Mouse (Mus musculus) neural tube, embryonic 10.5 days (tissue): ENCODE data around the gene Timp4.
"Not testable (repeated sequence)": the region's sequence is repeated elsewhere in the genome, so short reads cannot be mapped to it uniquely, and the experiment has no call there.

Experiments
- DNase-seq: peaks from one replicate; pipeline ENCODE4 v3.0.0-alpha.2; 2017; ENCODE audit warnings: low spot score; ENCODE audit errors: extremely low spot score

Timp4 gene

GRCm38 (mm10) chr6:115255171-115255570 lies 3.2 kb upstream of the Timp4 start:
- DNase-seq = no peak

- peak; percentile 20 for DNase-seq
Measured at GRCm38 (mm10) chr6:115251531-115251985, 447 bp downstream of the Timp4 start.

DNA sequence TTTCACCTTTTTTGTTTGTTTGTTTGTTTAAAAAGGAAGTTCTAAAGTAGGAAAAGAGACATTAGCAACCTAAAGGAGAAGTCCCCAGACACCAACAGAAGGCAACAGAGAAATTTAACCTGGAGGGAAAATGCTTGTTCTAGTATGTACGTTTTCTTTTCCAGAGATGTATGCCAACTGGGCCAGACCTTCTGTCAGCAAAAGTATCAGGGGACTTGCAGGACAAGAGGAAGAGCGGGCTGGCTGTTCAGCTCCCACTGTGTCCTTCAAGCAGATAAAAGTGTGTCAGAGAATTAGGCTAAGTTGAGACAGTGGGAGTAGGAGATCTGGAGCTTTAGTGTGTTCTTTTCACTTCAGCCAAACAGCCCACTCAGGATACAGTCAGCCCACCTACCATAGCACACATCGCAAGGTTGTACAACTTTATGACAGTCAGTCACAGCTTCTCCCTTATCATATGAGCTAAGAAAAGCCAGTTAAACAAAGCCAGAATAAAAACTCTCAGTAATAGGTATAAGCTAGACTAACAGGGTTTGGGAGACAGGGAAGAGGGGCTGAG lies 6.4 kb downstream of the Timp4 start:
- no peak for DNase-seq

- DNase-seq = no peak
Measured at GRCm38 (mm10) chr6:115244222-115244621, 7.8 kb downstream of the Timp4 start.

DNA sequence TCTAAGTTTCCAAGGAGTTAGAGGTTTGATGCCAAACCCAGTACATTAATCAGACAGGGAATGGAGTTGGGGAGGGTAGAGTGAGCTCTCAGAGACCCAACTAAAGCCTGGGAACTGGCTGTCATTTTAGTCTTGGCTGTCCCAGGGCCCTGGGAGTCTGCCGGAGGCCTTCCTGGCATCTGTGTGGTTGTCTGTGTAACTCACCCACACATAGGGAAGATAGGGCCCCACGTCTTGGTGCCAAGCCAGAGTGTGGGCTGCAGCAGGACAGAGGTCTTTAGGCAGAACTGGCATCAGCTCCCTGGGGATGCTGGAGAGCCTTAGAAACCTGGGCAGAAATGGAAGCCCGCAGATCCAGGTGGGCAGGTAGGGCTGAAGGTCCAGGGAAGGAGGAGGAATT lies 10.1 kb downstream of the Timp4 start:
- no peak for DNase-seq

- no peak for DNase-seq
Measured at GRCm38 (mm10) chr6:115241131-115241699, 10.8 kb downstream of the Timp4 start.

DNA sequence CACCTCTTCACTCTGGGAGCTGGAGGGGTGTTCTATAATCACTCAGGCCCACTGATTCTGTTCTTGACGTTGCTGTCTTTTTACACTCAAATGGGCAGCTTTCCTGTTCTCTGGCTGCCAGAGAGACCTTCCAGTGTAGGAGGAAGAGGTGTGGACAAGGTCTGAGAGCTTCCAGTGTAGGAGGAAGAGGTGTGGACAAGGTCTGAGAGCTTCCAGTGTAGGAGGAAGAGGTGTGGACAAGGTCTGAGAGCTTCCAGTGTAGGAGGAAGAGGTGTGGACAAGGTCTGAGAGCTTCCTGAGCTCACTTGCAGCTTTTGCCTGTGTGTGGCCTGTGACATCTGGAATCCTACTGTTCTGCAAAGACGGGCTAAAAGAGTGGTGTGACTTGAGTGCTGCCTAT lies 11.6 kb downstream of the Timp4 start:
- DNase-seq = not testable (repeated sequence)

- DNase-seq = no peak
Measured at GRCm38 (mm10) chr6:115239335-115239734, 12.7 kb downstream of the Timp4 start.

GRCm38 (mm10) chr6:115238031-115239027 lies 13.7 kb downstream of the Timp4 start:
- DNase-seq = no peak

DNA sequence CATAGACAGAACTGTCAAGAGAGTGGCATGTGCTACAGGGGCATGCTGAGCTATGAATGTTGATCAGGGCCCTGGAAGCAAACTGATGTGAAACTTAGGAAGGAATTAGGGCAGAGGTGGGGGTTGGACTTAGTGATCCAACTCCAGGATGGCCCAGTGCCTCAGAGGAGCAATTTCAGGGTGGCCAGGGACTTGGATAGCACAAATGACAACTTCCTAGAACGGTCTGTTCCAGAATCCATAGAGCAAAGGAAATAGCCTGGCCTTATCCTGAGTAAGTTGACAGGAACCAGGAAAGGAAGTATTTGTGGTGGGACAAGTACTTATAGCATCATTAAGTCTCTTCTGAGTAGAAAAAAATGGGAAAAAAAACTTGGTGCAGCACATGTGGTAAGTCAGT lies 19.4 kb downstream of the Timp4 start:
- DNase-seq = no peak

- no peak for DNase-seq
Measured at GRCm38 (mm10) chr6:115231836-115232235, 20.2 kb downstream of the Timp4 start.

GRCm38 (mm10) chr6:115230557-115230956 lies 21.4 kb downstream of the Timp4 start:
- no peak for DNase-seq

DNA sequence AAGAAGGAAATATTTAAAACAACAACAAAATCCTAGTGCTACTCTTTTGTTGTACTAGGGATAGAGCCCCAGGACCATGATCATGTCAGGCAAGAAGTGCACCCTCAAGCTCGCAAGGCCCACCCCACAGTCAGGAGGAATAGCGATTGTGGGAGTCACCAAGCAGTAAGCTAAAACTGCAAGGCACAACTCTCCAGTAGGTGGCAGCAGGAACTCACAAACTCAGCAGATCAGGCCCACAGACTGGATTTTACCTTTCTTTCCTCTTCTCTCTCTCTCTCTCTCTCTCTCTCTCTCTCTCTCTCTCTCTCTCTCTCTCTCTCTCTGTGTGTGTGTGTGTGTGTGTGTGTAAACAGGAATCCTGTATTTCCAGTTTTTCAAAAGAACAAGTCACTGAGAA lies 24.5 kb downstream of the Timp4 start:
- peak; percentile 73 for DNase-seq

GRCm38 (mm10) chr6:115227043-115227442 lies 25.0 kb downstream of the Timp4 start, which contains the start of gene Gm17482:
TSS of gene Gm17482 (plus strand) at chr6:115227343.
- DNase-seq = no peak

- no peak for DNase-seq
Measured at GRCm38 (mm10) chr6:115225519-115225918, 26.5 kb downstream of the Timp4 start.

DNA sequence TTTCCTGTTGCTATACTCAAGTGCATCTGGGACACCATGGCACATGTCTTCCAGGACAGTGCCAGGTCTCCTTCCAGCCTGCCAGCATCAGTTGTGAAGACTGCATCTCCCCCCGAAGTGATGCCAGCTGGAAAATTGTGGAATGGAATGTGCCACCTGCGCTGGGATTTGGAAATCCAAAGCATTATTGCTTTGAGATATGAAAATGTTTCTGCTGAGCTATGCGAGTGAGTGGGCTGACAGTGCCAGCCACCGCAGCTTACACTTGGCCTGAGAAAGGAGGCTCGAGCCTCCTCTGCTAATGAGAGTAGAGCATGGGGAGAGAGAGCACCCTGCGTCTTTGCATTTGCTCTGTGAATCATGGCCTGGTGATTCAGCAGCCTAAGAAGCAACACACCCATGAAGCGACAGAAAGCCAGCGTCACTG lies 30.8 kb downstream of the Timp4 start:
- DNase-seq = no peak

- DNase-seq = no peak
Measured at GRCm38 (mm10) chr6:115213129-115213528, 38.9 kb downstream of the Timp4 start.

- no peak for DNase-seq
Measured at GRCm38 (mm10) chr6:115212132-115212903, 39.7 kb downstream of the Timp4 start.

DNA sequence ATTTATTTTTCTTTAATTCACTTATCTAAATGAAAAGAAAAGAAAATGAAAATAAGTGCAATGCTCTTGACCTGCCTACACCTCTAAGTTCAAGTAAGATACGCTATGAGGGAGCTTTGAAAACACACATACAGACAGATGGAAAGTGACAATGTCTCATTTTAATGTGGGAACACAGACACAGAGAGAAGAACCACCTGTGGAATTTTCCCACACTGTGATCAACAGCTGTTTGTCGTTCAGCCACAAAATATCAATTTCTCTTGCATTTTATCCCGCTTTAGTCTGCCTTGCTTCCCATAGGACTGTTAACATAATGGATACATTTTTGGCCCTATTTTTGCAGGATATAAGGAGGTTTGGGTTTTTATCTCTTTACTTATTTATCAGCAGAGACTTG lies 41.2 kb downstream of the Timp4 start:
- DNase-seq = no peak

DNA sequence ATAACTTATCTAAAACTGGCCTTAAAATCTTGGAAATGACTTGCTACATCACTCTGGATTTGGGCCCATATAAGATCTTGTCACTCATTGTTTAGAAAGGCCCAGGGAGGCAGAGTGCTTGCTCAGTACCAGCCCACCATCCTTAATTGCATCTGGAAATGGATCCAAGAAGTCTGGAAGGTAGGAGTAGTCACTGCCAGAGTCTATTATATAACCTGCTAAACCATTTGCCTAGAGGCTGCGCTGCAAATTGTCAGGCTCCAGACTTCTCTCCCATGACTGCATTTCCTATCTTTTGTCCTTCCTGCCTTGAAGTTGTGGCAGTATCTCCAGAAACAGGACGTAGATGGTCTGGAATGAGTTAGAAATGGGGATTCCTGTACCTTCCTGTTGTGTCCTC lies 41.8 kb downstream of the Timp4 start:
- DNase-seq = no peak

DNA sequence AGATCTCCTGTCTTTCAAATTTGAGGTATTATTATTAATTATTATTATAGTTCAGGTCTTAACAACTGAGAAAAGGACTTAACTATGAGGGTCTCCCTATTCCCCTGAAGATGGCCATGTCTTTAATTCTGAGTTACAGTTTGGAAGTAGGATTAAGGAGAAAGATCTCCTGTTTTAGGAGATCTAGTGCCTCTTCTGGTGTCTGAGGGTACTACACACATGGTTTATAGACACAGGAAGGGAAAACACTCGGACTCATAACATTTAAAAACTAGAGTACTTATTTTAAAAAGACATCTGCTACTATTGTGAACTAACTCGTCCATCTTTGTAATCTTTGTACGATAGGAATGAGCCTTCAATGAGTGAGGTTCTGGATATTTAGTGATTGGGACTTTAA lies 49.0 kb downstream of the Timp4 start:
- no peak for DNase-seq
